Mouse (Mus musculus) CD4-positive, CD25-positive, alpha-beta regulatory T cell, adult 4 months (primary cell): ENCODE data around the gene Gfi1. TPM values are rescaled to one million over a fixed set of nuclear protein-coding genes. Genes with fewer than 3 reads are reported as not detected.

Experiments
- ATAC-seq: one replicate; pipeline ENCODE4 v1.8.0; 2017
- polyA plus RNA-seq, 2 experiments: library from polyadenylated mRNA; unstranded; fragments of 100-300 nt; shearing (Covaris generic); gene quantifications; one replicate each; pipeline ENCODE4 v1.2.1; 2017

Gfi1 gene
- 1 to 10 TPM; 2.5 to 6.1 TPM for polyA plus RNA-seq

GRCm38 (mm10) chr5:107725435-107726261 lies at the start of gene Gfi1:
Gfi1 (minus strand) TSS chr5:107726036.
- peak; percentile 70 for ATAC-seq

- ATAC-seq = no peak
Observed at GRCm38 (mm10) chr5:107772049-107772448, 46.2 kb upstream of the Gfi1 start.

GRCm38 (mm10) chr5:107768224-107768623 lies 42.4 kb upstream of the Gfi1 start:
- no peak for ATAC-seq

GRCm38 (mm10) chr5:107765946-107766345 lies 40.1 kb upstream of the Gfi1 start:
- no peak for ATAC-seq

- ATAC-seq = no peak
Observed at GRCm38 (mm10) chr5:107764486-107764885, 38.6 kb upstream of the Gfi1 start.

- no peak for ATAC-seq
Observed at GRCm38 (mm10) chr5:107763674-107764073, 37.8 kb upstream of the Gfi1 start.

- ATAC-seq = no peak
Observed at GRCm38 (mm10) chr5:107759121-107759520, 33.3 kb upstream of the Gfi1 start.

- ATAC-seq = peak; percentile 56
Observed at GRCm38 (mm10) chr5:107756072-107756471, 30.2 kb upstream of the Gfi1 start.

- peak; percentile 84 for ATAC-seq
Observed at GRCm38 (mm10) chr5:107754740-107755139, 28.9 kb upstream of the Gfi1 start.

- no peak for ATAC-seq
Observed at GRCm38 (mm10) chr5:107753656-107754055, 27.8 kb upstream of the Gfi1 start.

- peak; percentile 46 for ATAC-seq
Observed at GRCm38 (mm10) chr5:107749229-107749916, 23.5 kb upstream of the Gfi1 start.

GRCm38 (mm10) chr5:107739023-107739422 lies 13.2 kb upstream of the Gfi1 start:
- no peak for ATAC-seq

GRCm38 (mm10) chr5:107738296-107738695 lies 12.5 kb upstream of the Gfi1 start:
- no peak for ATAC-seq

- no peak for ATAC-seq
Observed at GRCm38 (mm10) chr5:107736171-107736570, 10.3 kb upstream of the Gfi1 start.

- peak; percentile 12 for ATAC-seq
Observed at GRCm38 (mm10) chr5:107731844-107732243, 6.0 kb upstream of the Gfi1 start.

GRCm38 (mm10) chr5:107731408-107731807 lies 5.6 kb upstream of the Gfi1 start:
- peak; percentile 55 for ATAC-seq

- no peak for ATAC-seq
Observed at GRCm38 (mm10) chr5:107727007-107727402, 1.2 kb upstream of the Gfi1 start.

GRCm38 (mm10) chr5:107726281-107727006 lies 608 bp upstream of the Gfi1 start:
- ATAC-seq = peak; percentile 22

- peak; percentile 1 for ATAC-seq
Observed at GRCm38 (mm10) chr5:107724661-107725434, 988 bp downstream of the Gfi1 start.

GRCm38 (mm10) chr5:107723541-107724511 lies 2.0 kb downstream of the Gfi1 start:
- peak; percentile 13 for ATAC-seq
